Mouse (Mus musculus) G1E (cell line): Measurements from ENCODE around the gene Tmc8.

ENCODE experiments used
- CTCF ChIP-seq: IDR thresholded peaks from 2 replicates; pipeline ENCODE4 v1.5.1; 2012; ENCODE audit warnings: low read depth, low read length, inconsistent platforms, mixed read lengths
- GATA1 ChIP-seq: IDR thresholded peaks from 2 replicates; pipeline ENCODE4 v1.6.1; 2012; ENCODE audit warnings: borderline replicate concordance, low read length, inconsistent platforms, mixed read lengths
- TAL1 ChIP-seq: conservative IDR thresholded peaks from 2 replicates; pipeline ENCODE4 v1.6.1; 2012; ENCODE audit warnings: low read depth, low read length, inconsistent platforms, mixed read lengths

DNA sequence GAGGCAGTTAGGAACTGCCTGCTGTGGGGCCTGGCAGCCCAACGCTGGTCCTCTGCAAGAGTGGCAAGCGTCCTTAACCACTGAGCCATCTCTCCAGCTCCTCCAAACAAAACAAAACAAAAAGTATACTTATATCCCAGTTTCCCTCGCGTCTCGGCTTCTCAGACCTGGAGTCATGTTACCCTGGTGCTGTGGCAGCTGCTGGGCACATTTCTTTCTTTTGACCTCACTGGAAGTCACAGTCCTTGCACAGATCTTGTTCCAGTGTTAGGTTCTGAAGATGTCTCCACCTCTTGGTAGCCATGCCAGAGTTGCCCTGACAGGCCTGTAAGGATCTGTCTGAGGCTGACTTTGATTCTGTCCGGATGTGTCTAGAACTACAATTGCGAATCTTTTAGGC is 19.8 kb downstream of the Tmc8 start:
- no peak for TF ChIP-seq CTCF
- no peak for TF ChIP-seq GATA1
- TF ChIP-seq TAL1: no peak
